Mouse (Mus musculus): Measurements from ENCODE around the gene Ccdc155.

Ccdc155 gene

DNA sequence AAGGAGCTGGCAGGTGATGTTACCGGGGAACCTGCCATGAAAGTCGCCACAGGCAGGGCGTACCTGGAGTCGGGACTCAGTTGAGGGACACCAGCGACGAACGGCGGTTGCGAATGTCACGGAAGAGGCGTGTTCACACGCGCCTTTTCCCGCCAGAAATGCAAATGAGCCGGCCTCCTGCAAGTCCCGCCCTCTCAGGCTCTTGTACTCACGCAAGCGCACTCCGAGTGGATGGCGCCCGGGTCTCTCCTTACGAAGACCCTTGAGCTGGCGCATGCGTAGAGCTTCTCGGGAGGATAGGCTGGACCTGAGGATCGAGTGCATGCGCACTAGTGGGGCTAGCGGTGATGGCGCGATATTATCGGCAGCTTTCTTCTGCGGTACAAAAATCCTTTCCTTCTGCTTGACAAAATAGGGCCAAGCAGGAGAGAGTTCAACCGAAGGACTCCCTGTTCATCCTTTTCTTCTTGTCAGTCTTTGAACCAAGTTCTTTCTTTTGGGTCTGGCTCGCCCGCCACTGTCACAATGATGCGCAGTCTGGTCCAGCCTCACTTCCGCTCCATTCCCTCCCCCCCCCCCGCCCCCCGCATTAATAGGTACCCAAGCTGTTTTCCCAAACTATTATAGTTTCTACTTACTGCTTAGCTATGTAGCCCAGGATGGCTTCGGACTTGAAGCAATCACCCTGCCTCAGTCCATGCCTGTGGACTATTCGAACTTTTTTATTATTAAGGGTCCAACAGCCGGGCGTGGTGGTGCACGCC is at the start of gene Ccdc155:
TSS of gene Ccdc155 (minus strand) at position 513 of the 764 bp plus-strand sequence.
- DNase-seq (ENCODE audit: low spot score in 2 of 2), result peak; percentile 85 to 91

DNA sequence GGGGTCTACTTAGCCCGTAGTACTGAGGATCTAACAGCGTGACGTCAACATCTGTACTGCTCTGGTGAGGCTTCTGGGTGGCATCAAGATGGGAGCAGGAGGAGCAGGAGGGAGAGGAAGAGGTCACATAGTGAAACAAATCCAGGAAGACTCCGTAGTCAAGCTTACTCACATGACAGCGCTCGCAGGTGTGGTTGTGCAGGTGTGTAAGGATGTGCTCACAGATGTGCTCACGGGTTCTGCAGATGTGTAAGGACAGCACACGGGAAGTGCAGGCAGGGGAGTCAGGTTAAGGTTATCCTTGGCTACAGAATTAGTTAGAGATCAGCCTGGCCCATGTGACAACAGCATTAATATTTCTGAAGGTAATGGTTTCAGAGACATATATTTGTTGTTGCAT is 49.1 kb upstream of the Ccdc155 start:
- no peak for DNase-seq (ENCODE audit: low spot score in 2 of 2)

DNA sequence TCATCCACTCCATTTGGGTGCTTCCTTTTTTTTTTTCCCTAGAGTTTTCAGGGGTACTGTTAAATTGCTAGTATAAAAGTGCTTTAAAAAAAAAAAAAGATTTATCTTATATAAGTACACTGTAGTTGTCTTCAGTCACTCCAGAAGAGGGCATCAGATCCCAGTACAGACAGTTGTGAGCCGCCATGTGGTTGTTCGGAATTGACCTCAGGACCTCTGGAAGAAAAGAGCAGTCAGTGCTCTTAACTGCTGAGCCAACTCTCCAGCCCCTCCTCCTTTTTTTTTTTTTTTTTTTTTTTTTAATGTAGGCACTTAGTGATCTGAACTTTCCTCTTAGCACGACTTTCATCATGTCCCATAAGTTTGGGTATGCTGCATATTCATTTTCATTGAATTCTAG is 43.0 kb upstream of the Ccdc155 start:
- no peak for DNase-seq (ENCODE audit: low spot score in 2 of 2)

DNA sequence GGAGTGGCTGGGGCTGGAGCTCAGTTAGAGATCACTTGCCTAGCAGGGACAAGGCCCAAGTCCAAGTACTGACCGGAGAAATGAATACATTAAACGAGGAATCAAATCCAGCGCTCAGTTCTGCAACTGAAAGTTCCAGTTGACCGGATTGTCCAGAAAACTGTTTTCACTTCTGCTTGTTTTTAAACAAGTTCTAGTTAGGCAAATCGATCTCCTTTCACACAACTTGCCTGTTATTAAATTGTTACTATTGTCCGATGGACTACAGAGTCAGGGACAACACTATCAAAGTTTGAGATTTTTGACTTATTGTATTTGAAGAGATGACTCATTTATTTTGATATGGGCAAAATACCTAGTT is 36.7 kb upstream of the Ccdc155 start:
- no peak for DNase-seq (ENCODE audit: low spot score in 2 of 2)

DNA sequence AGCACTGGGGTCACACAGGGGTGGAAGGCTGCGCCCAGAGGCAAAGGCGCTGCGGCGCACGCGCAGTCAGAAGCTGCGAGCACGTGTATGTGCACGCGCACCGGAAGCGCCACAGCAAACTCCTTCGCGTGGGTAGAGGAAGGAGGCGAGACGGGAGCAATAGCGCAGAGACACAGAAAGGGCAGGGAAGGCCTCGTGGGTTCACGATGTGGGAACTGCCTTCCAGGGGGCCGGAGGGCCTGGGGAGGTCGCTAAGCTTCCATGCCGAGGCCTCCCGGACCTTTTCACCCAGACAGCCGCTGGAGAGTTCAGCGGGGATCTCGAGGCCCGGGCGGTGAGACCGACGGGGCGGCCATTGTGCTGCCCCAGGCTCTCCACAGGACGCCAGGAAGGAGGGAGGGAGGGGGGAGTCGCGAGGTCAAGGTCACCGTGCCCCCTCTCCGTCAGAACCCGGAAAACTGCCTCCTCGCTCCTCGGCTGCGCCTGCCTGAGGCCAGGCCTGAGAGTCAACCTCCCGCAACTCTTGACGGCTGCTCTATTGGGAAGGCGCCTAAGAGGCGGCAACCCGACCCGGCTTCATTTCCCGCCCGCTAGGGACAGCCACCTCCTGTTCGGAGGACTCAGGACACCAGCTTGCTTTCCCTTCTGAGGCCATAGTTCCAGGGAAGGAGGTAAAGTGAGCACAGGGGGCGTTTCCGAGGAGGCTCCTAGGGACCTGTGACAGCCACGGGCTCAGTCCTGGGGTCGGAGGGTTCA is 36.1 kb upstream of the Ccdc155 start, which contains the start of gene Slc6a16:
TSS of gene Slc6a16 (plus strand) at position 453 of the 756 bp plus-strand sequence.
- DNase-seq (ENCODE audit: low spot score in 2 of 2), result no peak

DNA sequence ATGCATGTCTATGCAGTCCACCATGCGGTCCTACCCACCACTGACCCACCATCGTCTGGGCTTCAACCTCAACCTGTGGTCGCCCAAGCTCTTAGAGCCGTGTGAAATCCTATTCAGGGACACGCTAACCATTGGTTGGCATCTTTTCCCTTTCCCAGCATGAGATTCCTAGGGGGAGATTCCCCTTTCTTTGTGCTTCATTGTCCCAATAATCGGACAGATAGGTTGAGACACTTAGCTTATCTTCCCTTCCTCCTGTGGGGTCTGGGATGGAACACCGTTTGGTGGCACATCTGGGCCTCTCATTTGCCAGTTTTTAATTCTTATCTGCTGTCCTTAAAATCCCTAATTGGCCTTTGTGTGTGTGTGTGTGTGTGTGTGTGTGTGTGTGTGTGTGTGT is 35.4 kb upstream of the Ccdc155 start:
- no peak for DNase-seq (ENCODE audit: low spot score in 2 of 2)

DNA sequence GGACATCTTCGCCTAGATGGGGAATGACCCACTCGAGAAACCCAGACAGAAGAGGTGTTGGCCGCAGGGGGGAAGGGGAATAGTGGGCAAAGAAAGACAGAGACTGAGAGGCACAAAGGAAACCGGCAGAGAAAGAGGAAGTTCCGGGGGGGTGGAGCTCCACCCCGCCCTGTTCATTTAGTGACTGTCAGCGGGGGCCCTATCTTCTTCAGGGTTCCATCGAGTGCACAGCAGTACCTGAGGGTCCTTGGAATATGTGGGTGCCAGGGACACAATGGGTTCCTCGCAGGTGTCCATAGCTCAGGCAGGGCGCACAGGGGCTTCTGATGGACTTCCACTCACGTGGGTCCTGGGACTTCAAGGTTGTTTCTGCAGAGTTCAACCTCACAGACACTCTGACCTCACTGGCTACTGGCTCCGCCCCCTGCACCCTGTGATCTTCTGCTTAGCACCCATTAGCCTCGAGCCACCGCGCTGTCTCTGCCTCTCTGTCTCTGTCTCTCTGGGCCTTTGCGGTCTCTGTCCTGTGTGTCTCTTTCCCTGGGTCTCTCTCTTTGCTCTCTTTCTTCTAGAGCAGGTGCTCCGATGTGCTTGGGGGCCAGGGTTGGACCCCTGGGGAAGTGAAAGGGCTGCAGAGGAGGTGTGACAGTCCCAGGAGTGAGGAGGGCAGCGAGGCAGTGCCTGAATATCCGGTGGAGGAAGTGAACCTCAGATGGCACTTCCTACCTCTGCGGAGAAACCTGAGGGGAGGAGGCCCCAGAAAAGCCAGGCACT is 34.2 kb upstream of the Ccdc155 start, which contains the start of gene Cd37:
TSS of gene Cd37 (minus strand) at position 393 of the 774 bp plus-strand sequence.
- no peak for DNase-seq (ENCODE audit: low spot score in 2 of 2)

DNA sequence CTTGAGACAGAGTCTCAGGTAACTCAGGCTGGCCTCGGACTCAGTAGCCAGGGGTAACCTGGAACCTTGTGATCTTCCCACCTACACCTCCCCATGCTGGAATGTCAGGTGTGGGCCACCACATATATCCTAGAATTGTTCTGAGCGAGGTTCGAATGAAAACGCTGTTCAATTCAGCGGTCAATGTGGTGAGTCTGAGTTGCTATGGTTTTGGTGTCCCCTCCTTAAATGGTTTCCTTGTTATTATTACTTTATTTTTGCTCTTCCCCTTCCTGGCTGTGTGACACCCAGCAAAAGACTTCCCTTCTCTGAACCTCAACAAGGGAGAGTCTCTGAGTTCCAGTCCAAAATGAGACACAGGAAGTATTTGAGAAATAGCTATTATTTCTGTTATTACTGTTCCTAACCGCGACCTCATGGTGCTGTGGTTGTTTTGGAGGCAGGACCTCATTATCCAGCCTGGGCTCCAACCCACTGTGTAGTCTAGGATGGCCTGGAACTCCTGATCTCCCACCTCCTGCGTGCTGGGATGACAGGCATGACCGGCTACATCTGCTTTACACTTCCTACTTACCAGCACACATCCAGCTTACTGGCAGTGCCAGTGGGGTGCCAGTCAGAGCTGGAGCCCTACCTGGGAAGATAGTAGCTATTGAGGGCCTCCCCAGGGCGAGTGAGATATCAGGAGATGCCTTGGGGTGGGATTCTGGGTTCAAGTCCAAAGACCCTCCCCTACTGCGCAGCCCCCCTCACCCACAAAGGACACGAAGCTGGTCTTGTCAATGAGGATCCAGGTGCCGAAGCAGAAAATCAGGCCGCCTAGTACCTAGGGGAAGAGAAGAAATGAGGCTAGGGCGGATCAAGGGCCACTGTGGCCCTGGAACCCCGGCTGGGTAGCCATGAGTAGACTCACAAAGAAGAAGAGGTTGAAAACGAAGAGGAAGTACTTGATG is 33.3 kb upstream of the Ccdc155 start:
- no peak for DNase-seq (ENCODE audit: low spot score in 2 of 2)

DNA sequence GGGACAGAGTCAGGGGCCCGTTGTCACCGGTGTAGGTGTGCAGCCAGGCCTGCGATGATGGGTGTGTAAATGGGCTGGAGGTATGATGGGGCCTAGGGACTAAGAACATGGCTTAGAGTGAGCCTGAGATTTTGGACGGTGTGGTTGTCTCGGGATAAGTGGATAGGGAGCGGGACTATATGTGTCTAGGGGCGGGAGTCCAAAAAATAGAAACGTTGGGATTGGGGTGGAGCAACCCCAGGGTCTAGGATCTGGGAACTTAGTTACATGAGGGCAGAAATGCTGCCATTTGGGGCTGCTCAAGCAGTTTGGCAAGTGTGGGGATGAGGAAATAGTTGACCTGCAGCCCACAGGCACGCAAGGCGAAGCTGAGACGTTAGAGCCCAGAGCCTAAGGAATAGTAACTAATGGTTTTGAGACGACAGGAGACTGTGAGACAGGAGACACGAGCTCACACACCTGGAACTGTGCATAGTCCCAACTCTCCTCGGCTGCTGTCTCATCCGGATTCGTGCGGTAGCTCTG is 31.0 kb upstream of the Ccdc155 start:
- no peak for DNase-seq (ENCODE audit: low spot score in 2 of 2)

DNA sequence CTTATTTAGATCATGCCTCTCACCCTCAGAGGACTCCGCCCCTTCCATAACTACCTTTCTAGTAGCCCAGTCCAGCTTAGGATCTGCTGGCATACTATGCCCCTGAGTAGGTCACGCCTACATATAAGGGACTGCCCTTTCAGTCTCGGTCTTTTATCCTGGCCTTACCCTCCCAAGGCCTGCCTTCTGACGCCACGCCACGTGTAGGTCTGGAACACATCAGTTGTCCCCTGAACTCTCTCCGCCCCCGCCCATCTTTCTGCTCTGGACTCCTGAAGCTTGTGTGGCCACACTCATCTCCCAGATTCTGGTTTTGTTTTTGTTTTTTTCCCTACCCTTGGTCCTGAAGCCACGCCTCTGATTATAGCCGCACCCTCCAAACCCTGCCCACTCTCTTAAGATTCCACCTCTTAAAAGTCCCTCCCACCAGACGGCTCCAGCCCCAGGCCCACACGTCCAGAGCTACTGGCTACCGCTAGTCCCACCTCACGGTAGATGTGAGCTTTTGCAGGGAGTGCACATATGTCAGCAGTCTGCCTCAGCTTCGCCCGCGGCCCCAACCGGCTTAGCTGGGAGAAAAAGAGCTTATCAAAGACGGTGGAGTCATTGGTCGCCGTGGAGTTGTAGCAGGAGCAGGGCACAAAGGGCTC is 30.4 kb upstream of the Ccdc155 start:
- DNase-seq (ENCODE audit: low spot score in 2 of 2), result peak in 1 of 2 experiments; percentile 47

DNA sequence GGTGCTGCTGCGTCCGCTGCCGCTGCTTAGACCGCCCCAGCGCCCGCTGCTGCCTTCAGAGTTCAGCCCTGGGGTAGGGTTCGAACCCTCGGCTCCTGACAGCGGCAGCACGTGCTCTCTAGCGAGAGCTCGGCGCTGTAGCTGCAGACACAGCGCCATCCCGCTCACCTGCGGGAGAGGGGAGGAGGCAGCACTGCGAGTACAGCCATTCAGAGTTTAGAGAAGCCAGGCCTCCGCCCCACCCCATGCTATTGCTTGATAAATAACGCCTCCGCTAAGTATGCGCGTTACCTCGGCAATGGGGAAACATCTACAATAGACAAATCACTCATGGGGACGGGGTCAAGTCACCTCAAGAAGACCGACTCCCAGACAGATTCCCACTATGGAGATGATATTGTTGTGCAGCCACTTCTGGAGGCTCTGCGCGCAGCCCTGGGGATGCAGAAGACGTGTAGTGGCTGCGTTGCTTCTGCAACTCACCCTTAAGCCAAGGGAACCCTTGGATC is 29.7 kb upstream of the Ccdc155 start:
- DNase-seq (ENCODE audit: low spot score in 2 of 2), result no peak

DNA sequence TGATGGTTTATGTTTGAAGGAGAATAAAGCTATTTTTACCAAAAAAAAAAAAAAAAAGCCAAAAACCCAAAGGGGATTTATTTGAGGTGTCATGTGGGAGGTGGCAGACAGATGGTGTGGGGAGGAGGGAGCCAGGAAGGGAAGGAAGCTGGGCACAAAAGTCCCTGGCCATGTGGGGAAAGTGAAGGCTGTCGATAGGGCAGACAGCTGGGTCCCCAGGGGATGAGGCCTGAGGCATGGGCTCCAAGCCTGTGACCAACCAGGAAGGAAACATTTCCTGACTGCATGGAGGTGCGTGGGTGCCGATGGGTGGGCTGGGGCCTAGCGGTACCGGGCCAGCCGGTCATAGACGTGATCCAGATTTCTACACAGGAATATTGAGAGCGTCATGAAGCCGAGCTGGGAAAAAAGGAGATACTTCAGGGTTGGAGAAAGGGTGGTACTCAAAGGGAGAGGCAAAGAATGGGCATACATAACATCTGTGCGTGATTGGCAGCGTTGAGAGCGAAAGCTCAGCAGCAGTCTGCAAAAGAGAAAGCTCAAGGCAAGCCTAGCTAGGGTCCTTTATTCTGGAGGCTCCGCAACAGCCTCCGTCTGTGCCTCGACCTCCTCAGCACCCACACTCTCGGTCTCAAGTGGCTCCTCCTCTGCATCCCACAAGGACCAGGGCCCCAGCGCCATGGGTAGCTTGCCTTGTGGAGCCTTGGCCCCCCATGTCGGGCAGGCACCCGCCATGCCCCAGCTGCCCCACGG is 29.1 kb upstream of the Ccdc155 start:
- DNase-seq (ENCODE audit: low spot score in 2 of 2), result no peak

DNA sequence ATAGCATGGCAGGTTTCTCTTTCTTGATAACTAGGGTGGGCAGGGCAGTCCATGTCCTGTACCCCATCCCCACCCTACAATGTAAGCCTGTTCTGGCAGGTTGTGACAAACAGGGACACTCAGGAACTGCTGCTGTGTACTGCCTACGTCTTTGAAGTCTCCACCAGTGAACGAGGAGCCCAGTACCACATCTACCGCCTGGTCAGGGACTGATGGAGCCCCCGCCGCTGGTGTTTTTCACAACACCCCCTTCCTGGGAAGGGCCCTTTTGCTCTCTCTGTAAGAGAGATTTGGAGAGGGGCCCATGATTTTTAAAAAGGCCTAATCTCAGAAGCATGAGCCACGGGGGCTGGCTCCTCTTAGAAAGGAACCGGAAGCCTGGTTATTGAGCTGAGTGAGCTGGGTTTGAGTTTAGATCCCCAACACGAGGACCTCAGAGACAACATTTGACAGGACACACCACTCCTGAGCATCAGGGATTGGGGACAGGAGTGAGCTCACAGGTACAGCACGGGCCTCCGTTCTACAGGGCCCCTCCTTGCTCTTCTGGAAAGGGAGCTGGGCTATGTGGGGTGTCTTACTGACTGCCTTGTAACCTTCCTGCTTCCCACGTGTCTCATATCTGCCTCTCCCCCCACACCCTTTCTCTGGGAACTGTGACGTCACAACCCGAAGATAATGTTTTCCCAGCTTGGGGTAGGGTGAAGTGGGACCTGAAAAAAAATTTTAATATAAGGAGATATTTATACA is 28.2 kb upstream of the Ccdc155 start:
- DNase-seq (ENCODE audit: low spot score in 2 of 2), result no peak

DNA sequence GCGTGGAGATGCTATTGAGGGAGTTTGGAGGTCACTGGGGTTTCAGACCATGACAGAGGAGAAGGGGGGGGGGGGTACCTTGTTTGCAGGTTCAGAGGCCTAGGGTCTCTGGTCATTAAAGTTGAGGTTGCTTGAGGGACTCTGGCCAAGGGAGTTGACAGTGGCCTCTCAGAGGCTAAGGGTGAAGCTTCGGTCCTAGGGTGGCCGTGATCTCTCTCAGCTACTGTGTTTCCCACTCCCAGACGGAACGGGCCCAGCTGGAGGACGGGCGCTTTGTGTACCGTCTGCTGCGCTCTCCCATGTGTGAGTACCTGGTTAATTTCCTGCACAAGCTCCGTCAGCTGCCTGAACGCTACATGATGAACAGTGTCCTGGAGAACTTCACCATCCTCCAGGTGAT is 27.2 kb upstream of the Ccdc155 start:
- no peak for DNase-seq (ENCODE audit: low spot score in 2 of 2)

DNA sequence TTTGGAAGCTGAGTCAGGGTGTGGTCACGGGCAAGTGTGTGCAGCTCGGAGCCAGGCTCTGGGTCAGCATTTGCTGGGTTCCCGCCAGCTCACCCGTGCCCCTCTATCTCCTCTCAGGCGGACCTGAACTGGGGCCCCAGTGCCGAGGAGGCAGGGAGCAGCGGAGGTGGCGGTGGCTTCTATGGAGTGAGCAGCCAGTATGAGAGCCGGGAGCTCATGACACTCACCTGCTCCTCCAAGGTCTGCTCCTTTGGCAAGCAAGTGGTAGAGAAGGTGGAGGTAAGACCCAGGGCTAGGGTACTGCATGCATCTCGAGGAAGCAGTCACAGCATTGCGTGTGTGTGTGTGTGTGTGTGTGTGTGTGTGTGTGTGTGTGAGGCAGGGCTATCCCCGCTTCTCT is 26.5 kb upstream of the Ccdc155 start:
- DNase-seq (ENCODE audit: low spot score in 2 of 2), result no peak

DNA sequence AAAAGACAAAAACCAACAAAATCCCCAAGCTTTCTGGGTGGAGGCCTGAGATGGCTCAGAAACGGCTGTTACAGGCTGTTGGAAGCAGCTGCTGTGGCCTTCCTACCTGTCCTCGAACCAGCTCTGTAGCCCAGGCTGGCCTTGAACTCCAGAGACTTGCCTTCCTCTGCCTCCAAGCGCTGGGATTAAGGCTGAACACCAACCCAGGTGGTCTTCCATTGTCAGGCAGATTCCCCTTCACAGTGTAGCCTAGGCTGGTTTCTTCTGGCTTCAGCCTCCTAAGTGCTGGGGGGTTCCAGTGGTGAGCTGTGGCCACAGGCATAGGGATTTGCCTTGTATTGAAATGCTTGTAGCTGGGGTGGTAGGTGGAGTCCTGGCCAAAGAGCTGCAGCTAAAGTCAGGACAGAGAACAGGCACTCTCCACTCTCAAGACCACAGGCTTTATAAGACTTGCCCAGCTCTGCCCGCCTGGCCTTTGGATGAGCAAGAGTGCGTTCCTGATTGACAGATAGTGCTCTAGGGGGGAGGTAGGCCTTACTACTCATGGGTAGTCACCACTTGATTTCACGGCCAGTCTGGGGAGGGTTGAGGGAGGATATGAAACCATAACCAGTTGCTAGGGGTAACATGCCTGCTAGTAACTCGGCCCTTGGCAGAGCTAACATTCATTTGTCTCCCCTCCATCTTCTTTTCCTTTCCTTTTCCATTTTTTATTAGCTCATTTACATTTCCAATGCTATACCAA is 24.9 kb upstream of the Ccdc155 start:
- no peak for DNase-seq (ENCODE audit: low spot score in 2 of 2)

DNA sequence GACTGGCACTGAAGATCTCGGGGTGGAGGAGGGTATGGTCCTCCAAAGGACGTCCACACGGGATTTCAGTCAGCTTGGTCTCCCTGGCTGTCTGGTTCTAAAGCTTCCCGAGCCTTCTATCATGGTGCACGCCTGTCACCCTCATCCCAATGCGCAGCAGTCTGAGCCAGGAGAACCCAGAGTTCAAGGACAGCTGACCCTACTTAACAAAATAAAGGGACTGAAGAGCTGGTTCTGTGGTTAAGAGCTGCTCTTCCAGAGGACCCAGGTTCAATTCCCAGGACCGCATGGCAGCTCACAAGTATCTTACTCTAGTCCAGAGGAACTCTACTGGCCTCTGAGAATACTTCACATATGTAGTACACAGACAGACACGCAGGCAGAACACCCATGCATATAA is 24.4 kb upstream of the Ccdc155 start:
- DNase-seq (ENCODE audit: low spot score in 2 of 2), result no peak

DNA sequence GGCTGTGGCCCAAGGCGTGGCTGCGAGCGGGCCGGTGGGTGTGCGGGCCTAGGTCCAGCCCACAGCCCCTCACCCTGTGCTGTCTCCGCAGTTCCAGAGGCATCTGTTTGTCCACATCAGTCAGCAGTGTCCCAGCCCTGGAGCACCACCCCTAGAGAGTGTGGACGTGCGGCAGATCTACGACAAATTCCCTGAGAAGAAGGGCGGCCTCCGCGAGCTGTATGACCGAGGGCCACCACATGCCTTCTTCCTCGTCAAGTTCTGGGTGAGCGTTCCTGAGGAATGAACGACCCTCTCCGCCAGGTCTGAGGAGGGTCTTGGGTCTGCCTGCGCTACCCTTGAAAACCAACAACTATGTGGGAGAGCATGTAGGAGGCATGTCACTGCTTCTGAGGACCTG is 23.9 kb upstream of the Ccdc155 start:
- no peak for DNase-seq (ENCODE audit: low spot score in 2 of 2)
